Mouse (Mus musculus): ENCODE data around the gene Slx4ip. TPM values are rescaled to one million over a fixed set of nuclear protein-coding genes. Genes with fewer than 3 reads are reported as not detected.

Slx4ip gene
- polyA plus RNA-seq, 1 experiment from 2014 or later, result 4.8 TPM

- Histone ChIP-seq H3K9me3 (ENCODE audit: control insufficient read depth, low read length) (no peaks in the 10 kb centered on the region), H3K27me3 (ENCODE audit: control insufficient read depth, insufficient read depth, low read length) (no peaks in the 10 kb centered on the region), H3K4me3 (ENCODE audit: control insufficient read depth in 1 of 2, insufficient read depth in 1 of 2, low read depth in 1 of 2, low read length in 2 of 2) (no peak overlapping the region), H3K4me1 (ENCODE audit: control insufficient read depth in 2 of 2, insufficient read depth in 2 of 2, low read length in 2 of 2) (peaks cover 37 to 57% of the 10 kb centered on the region in 2 experiments), H3K4me2 (ENCODE audit: low read length) (peak overlapping the region; percentile 40; the same call in 1 of the 2 replicates), H3K9ac (ENCODE audit: low read length) (peak overlapping the region; percentile 25; the same call in 1 of the 2 replicates), H3K27ac (replicated peaks in 1 of 2; ENCODE audit: control insufficient read depth in 1 of 2, insufficient read depth in 1 of 2, low read depth in 2 of 2, low read length in 2 of 2) (peak overlapping the region; percentile 1 to 19; a peak in 2 of 4 replicates), H3K36me3 (ENCODE audit: control insufficient read depth, insufficient read depth, low read length) (peaks cover 18% of the 10 kb centered on the region)
- WGBS, result 53% methylated on average over 15 of the region's 15 CpGs
- no peak for ATAC-seq (ENCODE audit: insufficient number of reproducible peaks, insufficient read depth, low FRiP score, low read depth)
These were observed 218.5 kb downstream of the Slx4ip start for GRCm38 (mm10) chr2:137109321-137110213.

- Histone ChIP-seq H3K36me3 (ENCODE audit: control insufficient read depth, insufficient read depth, low read length) (peaks cover 10% of the 10 kb centered on the region), H3K4me3 (ENCODE audit: control insufficient read depth in 1 of 2, insufficient read depth in 1 of 2, low read depth in 1 of 2, low read length in 2 of 2) (no peak overlapping the region), H3K27me3 (ENCODE audit: control insufficient read depth, insufficient read depth, low read length) (no peaks in the 10 kb centered on the region), H3K27ac (replicated peaks in 1 of 2; ENCODE audit: control insufficient read depth in 1 of 2, insufficient read depth in 1 of 2, low read depth in 2 of 2, low read length in 2 of 2) (peak overlapping the region in 1 of 2 experiments; percentile 24; a peak in 1 of 4 replicates), H3K4me1 (ENCODE audit: control insufficient read depth in 2 of 2, insufficient read depth in 2 of 2, low read length in 2 of 2) (peaks cover 37 to 57% of the 10 kb centered on the region in 2 experiments), H3K4me2 (ENCODE audit: low read length) (peak overlapping the region; percentile 40; the same call in 1 of the 2 replicates), H3K9ac (ENCODE audit: low read length) (peak overlapping the region; percentile 38; the same call in 1 of the 2 replicates), H3K9me3 (ENCODE audit: control insufficient read depth, low read length) (no peaks in the 10 kb centered on the region)
- no peak for ATAC-seq (ENCODE audit: insufficient number of reproducible peaks, insufficient read depth, low FRiP score, low read depth)
- whole genome bisulfite sequencing, result 51% methylated on average over 4 of the region's 4 CpGs
These were observed 219.3 kb downstream of the Slx4ip start for GRCm38 (mm10) chr2:137110214-137110898.

GRCm38 (mm10) chr2:137113288-137114061, 222.5 kb downstream of the Slx4ip start:
- Histone ChIP-seq H3K9ac (ENCODE audit: low read length) (peak overlapping the region; percentile 83), H3K27ac (replicated peaks in 1 of 2; ENCODE audit: control insufficient read depth in 1 of 2, insufficient read depth in 1 of 2, low read depth in 2 of 2, low read length in 2 of 2) (peak overlapping the region; percentile 88 to 96), H3K9me3 (ENCODE audit: control insufficient read depth, low read length) (no peaks in the 10 kb centered on the region), H3K4me2 (ENCODE audit: low read length) (peak overlapping the region; percentile 85), H3K4me3 (ENCODE audit: control insufficient read depth in 1 of 2, insufficient read depth in 1 of 2, low read depth in 1 of 2, low read length in 2 of 2) (peak overlapping the region; percentile 67 to 70), H3K27me3 (ENCODE audit: control insufficient read depth, insufficient read depth, low read length) (no peaks in the 10 kb centered on the region), H3K4me1 (ENCODE audit: control insufficient read depth in 2 of 2, insufficient read depth in 2 of 2, low read length in 2 of 2) (peaks cover 23 to 44% of the 10 kb centered on the region in 2 experiments), H3K36me3 (ENCODE audit: control insufficient read depth, insufficient read depth, low read length) (no peaks in the 10 kb centered on the region)
- 12% methylated on average over 12 of the region's 12 CpGs for WGBS
- no peak for ATAC-seq (ENCODE audit: insufficient number of reproducible peaks, insufficient read depth, low FRiP score, low read depth)

DNA sequence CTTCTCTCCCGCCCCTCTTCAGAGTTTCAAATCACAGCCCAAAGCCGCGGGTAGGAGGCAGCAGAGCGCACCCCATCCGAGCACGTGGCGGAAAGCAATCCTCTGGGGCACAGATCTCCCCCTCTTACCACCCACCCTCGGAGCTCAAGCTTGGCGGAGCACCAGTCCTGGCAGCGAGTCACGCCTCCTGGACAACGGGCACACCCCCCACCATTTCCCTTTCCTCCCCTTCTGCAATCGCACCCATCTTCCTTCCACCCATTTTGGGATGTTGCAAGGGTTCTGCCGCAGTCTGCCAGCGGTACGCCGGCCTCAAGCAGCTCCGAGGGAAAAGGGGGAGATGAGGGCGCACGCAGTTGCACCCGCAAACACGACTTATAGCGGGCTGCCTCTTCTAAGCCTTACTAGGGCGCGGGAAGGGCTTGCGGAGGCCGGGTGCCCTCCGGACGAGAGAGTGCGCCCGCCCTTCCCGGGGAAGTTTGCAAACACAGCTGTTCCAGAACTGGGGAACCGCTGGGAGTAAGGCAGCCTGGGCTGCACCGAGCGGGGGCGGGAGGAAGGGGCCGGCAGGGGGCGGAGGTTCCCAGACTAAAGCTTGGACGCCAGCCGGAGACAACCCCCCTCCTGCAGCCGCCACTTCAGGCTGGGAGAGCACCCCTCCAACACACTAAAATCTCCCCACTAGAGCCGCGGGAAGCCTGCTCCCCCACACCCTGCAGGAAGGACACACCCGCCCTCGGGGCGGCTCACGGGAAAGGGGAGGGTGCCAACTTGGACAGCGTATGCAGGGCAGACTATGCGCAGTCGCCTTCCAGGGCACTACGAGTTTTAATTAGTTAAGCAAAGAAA, 223.5 kb downstream of the Slx4ip start:
- under 1% methylated on average over 51 of the region's 51 CpGs for WGBS
- ATAC-seq (ENCODE audit: insufficient number of reproducible peaks, insufficient read depth, low FRiP score, low read depth), result peak; percentile 56
- peak overlapping the region; percentile 67 to 70 for H3K4me3 ChIP-seq (ENCODE audit: control insufficient read depth in 1 of 2, insufficient read depth in 1 of 2, low read depth in 1 of 2, low read length in 2 of 2)
- H3K36me3 ChIP-seq (ENCODE audit: control insufficient read depth, insufficient read depth, low read length), result no peaks in the 10 kb centered on the region
- no peaks in the 10 kb centered on the region for H3K27me3 ChIP-seq (ENCODE audit: control insufficient read depth, insufficient read depth, low read length)
- peak overlapping the region; percentile 85 for H3K4me2 ChIP-seq (ENCODE audit: low read length)
- no peaks in the 10 kb centered on the region for H3K9me3 ChIP-seq (ENCODE audit: control insufficient read depth, low read length)
- H3K9ac ChIP-seq (ENCODE audit: low read length), result peak overlapping the region; percentile 83
- H3K4me1 ChIP-seq (ENCODE audit: control insufficient read depth in 2 of 2, insufficient read depth in 2 of 2, low read length in 2 of 2), result peaks cover 20 to 38% of the 10 kb centered on the region in 2 experiments
- H3K27ac ChIP-seq (replicated peaks in 1 of 2; ENCODE audit: control insufficient read depth in 1 of 2, insufficient read depth in 1 of 2, low read depth in 2 of 2, low read length in 2 of 2), result peak overlapping the region; percentile 88 to 96

DNA sequence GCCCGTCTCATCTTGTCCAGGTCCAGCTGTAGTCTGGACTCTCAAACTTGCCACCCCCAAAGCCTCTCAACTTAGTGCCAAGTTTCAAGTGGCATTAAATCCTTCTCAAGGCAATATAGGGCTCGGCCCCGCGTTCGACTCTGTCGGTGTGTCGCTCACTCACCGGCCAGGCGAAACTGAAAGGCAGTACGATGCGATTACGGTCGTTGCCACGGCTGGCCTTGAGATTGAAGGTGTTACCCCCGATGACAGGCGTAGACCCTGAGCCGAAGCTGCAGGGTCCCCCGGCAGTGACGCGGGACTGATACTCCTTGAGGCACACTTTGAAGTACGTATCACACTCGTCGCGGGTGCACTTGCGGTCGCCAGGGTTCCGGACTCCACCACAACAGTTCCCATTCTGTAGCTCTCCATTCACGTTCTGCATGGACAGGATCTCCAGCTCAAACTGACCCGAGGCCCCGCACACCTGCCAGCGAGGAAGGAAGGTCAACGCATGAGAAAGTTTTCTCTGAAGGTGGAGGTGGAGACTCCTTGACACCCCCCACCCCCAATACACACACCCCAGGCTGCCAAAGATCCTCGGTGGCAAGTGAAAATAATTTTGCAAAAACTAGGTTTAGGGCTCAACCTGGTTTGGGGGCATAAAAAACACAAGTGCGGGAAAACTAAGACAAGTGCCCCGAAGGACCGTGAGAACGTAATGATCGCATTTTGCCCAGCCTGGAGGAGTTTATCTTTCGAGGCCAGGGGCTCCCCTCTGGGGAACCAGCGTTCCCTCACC, 224.4 kb downstream of the Slx4ip start:
- no peaks in the 10 kb centered on the region for H3K36me3 ChIP-seq (ENCODE audit: control insufficient read depth, insufficient read depth, low read length)
- under 1% methylated on average over 40 of the region's 40 CpGs for WGBS
- peak overlapping the region; percentile 85 for H3K4me2 ChIP-seq (ENCODE audit: low read length)
- H3K27ac ChIP-seq (replicated peaks in 1 of 2; ENCODE audit: control insufficient read depth in 1 of 2, insufficient read depth in 1 of 2, low read depth in 2 of 2, low read length in 2 of 2), result peak overlapping the region; percentile 58 to 96
- no peak for ATAC-seq (ENCODE audit: insufficient number of reproducible peaks, insufficient read depth, low FRiP score, low read depth)
- H3K4me1 ChIP-seq (ENCODE audit: control insufficient read depth in 2 of 2, insufficient read depth in 2 of 2, low read length in 2 of 2), result peaks cover 12 to 28% of the 10 kb centered on the region in 2 experiments
- peak overlapping the region; percentile 67 to 70 for H3K4me3 ChIP-seq (ENCODE audit: control insufficient read depth in 1 of 2, insufficient read depth in 1 of 2, low read depth in 1 of 2, low read length in 2 of 2)
- no peaks in the 10 kb centered on the region for H3K27me3 ChIP-seq (ENCODE audit: control insufficient read depth, insufficient read depth, low read length)
- H3K9ac ChIP-seq (ENCODE audit: low read length), result peak overlapping the region; percentile 83
- H3K9me3 ChIP-seq (ENCODE audit: control insufficient read depth, low read length), result no peaks in the 10 kb centered on the region

- Histone ChIP-seq H3K4me2 (ENCODE audit: low read length) (peak within 1 kb of the TSS; percentile 85), H3K9ac (ENCODE audit: low read length) (peak within 1 kb of the TSS; percentile 83), H3K9me3 (ENCODE audit: control insufficient read depth, low read length) (no peaks in the 10 kb centered on the region), H3K4me3 (ENCODE audit: control insufficient read depth in 1 of 2, insufficient read depth in 1 of 2, low read depth in 1 of 2, low read length in 2 of 2) (peak within 1 kb of the TSS; percentile 67 to 70), H3K4me1 (ENCODE audit: control insufficient read depth in 2 of 2, insufficient read depth in 2 of 2, low read length in 2 of 2) (peaks cover 8 to 23% of the 10 kb centered on the region in 2 experiments), H3K36me3 (ENCODE audit: control insufficient read depth, insufficient read depth, low read length) (no peaks in the 10 kb centered on the region), H3K27ac (replicated peaks in 1 of 2; ENCODE audit: control insufficient read depth in 1 of 2, insufficient read depth in 1 of 2, low read depth in 2 of 2, low read length in 2 of 2) (peak within 1 kb of the TSS; percentile 93 to 96), H3K27me3 (ENCODE audit: control insufficient read depth, insufficient read depth, low read length) (no peaks in the 10 kb centered on the region)
- under 1% methylated on average over 51 of the region's 59 CpGs for WGBS
- no peak for ATAC-seq (ENCODE audit: insufficient number of reproducible peaks, insufficient read depth, low FRiP score, low read depth)
These were observed 225.1 kb downstream of the Slx4ip start, which contains the start of gene Jag1 for GRCm38 (mm10) chr2:137116025-137116674. Jag1 (minus strand) TSS chr2:137116644.
